Mouse (Mus musculus): ENCODE measurements around the gene Tyw3.

- no peak for TF ChIP-seq ZC3H11A (IDR thresholded peaks at IDR 0.05; ENCODE audit: borderline replicate concordance, low read depth, low read length)
- TF ChIP-seq MAFK (IDR thresholded peaks at IDR 0.05; ENCODE audit: insufficient read depth, low read depth, low read length): no peak
- TF ChIP-seq CHD2 (IDR thresholded peaks at IDR 0.05; ENCODE audit: low read depth, low read length): no peak
- no peak for TF ChIP-seq ZNF384 (IDR thresholded peaks at IDR 0.05; ENCODE audit: low read depth, low read length)
These were observed 5.9 kb downstream of the Tyw3 start for GRCm38 (mm10) chr3:154590971-154591370.

Data from ES-E14 (cell line).